Mouse (Mus musculus): ENCODE results near the gene Plaur. TPM values are rescaled to one million over a fixed set of nuclear protein-coding genes. Genes with fewer than 3 reads are reported as not detected.

The Plaur gene
- total RNA-seq, 2 experiments from 2014 or later = 2.1 to 2.2 TPM

- DNase-seq (ENCODE audit: low spot score) = no peak
- intact Hi-C loops (cut with DNase I) = no loop called here
Observed at GRCm38 (mm10) chr7:24442313-24442712, 20.0 kb upstream of the Plaur start.

- DNase-seq (ENCODE audit: low spot score) = no peak
- intact Hi-C loops (cut with DNase I) = no loop called here
Observed at GRCm38 (mm10) chr7:24445266-24445926, 16.9 kb upstream of the Plaur start.

GRCm38 (mm10) chr7:24446697-24447340 is 15.5 kb upstream of the Plaur start:
- intact Hi-C loops (cut with DNase I) = no loop called here
- no peak for DNase-seq (ENCODE audit: low spot score)

GRCm38 (mm10) chr7:24448782-24449517 is 13.3 kb upstream of the Plaur start:
- intact Hi-C loops (cut with DNase I) = no loop called here
- no peak for DNase-seq (ENCODE audit: low spot score)

- intact Hi-C loops (cut with DNase I) = no loop called here
- DNase-seq (ENCODE audit: low spot score) = no peak
Observed at GRCm38 (mm10) chr7:24450585-24451017, 11.7 kb upstream of the Plaur start.

GRCm38 (mm10) chr7:24451855-24452311 is 10.4 kb upstream of the Plaur start, which contains the start of gene Irgc1:
TSS of gene Irgc1 (minus strand) at chr7:24452297.
- no peak for DNase-seq (ENCODE audit: low spot score)
- intact Hi-C loops (cut with DNase I) = no loop called here

- DNase-seq (ENCODE audit: low spot score) = no peak
- intact Hi-C loops (cut with DNase I) = no loop called here
Observed at GRCm38 (mm10) chr7:24454199-24454598, 8.1 kb upstream of the Plaur start.

- DNase-seq (ENCODE audit: low spot score) = peak; percentile 7
- intact Hi-C loops (cut with DNase I) = no loop called here
Observed at GRCm38 (mm10) chr7:24455726-24456125, 6.6 kb upstream of the Plaur start.

- no peak for DNase-seq (ENCODE audit: low spot score)
Observed at GRCm38 (mm10) chr7:24457726-24458370, 4.4 kb upstream of the Plaur start.

GRCm38 (mm10) chr7:24459440-24459839 is 2.8 kb upstream of the Plaur start:
- DNase-seq (ENCODE audit: low spot score) = no peak
- intact Hi-C loops (cut with DNase I) = no loop called here

More at GRCm38 (mm10) chr7:24457726-24458370, 4.4 kb upstream of the Plaur start:
- intact Hi-C loops (cut with DNase I) = no loop called here

GRCm38 (mm10) chr7:24459843-24460242 is 2.4 kb upstream of the Plaur start:
- intact Hi-C loops (cut with DNase I) = no loop called here
- DNase-seq (ENCODE audit: low spot score) = peak; percentile 55

GRCm38 (mm10) chr7:24461376-24462051 is 770 bp upstream of the Plaur start:
- peak; percentile 13 for DNase-seq (ENCODE audit: low spot score)
- intact Hi-C loops (cut with DNase I) = no loop called here

GRCm38 (mm10) chr7:24466835-24467234 is 4.6 kb downstream of the Plaur start:
- DNase-seq (ENCODE audit: low spot score) = no peak

GRCm38 (mm10) chr7:24467886-24468285 is 5.6 kb downstream of the Plaur start:
- no peak for DNase-seq (ENCODE audit: low spot score)
- intact Hi-C loops (cut with DNase I) = no loop called here

More at GRCm38 (mm10) chr7:24466835-24467234, 4.6 kb downstream of the Plaur start:
- intact Hi-C loops (cut with DNase I) = no loop called here

GRCm38 (mm10) chr7:24469126-24469525 is 6.8 kb downstream of the Plaur start:
- intact Hi-C loops (cut with DNase I) = no loop called here
- no peak for DNase-seq (ENCODE audit: low spot score)

GRCm38 (mm10) chr7:24470356-24470755 is 8.1 kb downstream of the Plaur start:
- no peak for DNase-seq (ENCODE audit: low spot score)
- intact Hi-C loops (cut with DNase I) = loop anchor here (10.0 kb wide), 1 partner anchor 184 kb away; no protein-coding TSS in a partner anchor

- DNase-seq (ENCODE audit: low spot score) = no peak
- intact Hi-C loops (cut with DNase I) = loop anchor here (2.0 to 10.0 kb wide), 2 partner anchors 92 to 182 kb away; no protein-coding TSS in a partner anchor
Observed at GRCm38 (mm10) chr7:24472442-24472841, 10.2 kb downstream of the Plaur start.

- no peak for DNase-seq (ENCODE audit: low spot score)
- intact Hi-C loops (cut with DNase I) = loop anchor here (1.0 to 10.0 kb wide), 3 partner anchors 32 to 182 kb away; no protein-coding TSS in a partner anchor
Observed at GRCm38 (mm10) chr7:24472937-24473336, 10.7 kb downstream of the Plaur start.

- no peak for DNase-seq (ENCODE audit: low spot score)
- intact Hi-C loops (cut with DNase I) = loop anchor here (1.0 to 10.0 kb wide), 3 partner anchors 33 to 181 kb away; no protein-coding TSS in a partner anchor
Observed at GRCm38 (mm10) chr7:24473913-24474529, 11.7 kb downstream of the Plaur start.
